Mouse (Mus musculus): ENCODE data around the gene Fam171a1. TPM values are rescaled to one million over a fixed set of nuclear protein-coding genes. Genes with fewer than 3 reads are reported as not detected.

Fam171a1 gene
- polyA plus RNA-seq, 1 experiment from 2014 or later: 32.8 TPM

GRCm38 (mm10) chr2:3273349-3273748 is 159.3 kb downstream of the Fam171a1 start:
- H3K9me3 ChIP-seq (replicated peaks): no peaks in the 10 kb centered on the region
- H3K4me1 ChIP-seq (replicated peaks): peaks cover 11% of the 10 kb centered on the region
- WGBS: 76% methylated on average over 2 of the region's 2 CpGs
- no peaks in the 10 kb centered on the region for H3K27me3 ChIP-seq (replicated peaks)
- H3K27ac ChIP-seq (ENCODE audit: poor library complexity, severe bottlenecking): no peak overlapping the region
- no peaks in the 10 kb centered on the region for H3K36me3 ChIP-seq
- no peak for ATAC-seq (ENCODE audit: insufficient number of reproducible peaks, low FRiP score)
- no peak overlapping the region for H3K9ac ChIP-seq
- H3K4me3 ChIP-seq: no peak overlapping the region
- no peak overlapping the region for H3K4me2 ChIP-seq

GRCm38 (mm10) chr2:3276106-3276505 is 162.1 kb downstream of the Fam171a1 start:
- no peak overlapping the region for H3K27ac ChIP-seq (ENCODE audit: poor library complexity, severe bottlenecking)
- 76% methylated on average over 2 of the region's 2 CpGs for WGBS
- H3K9ac ChIP-seq: no peak overlapping the region
- no peaks in the 10 kb centered on the region for H3K36me3 ChIP-seq
- no peaks in the 10 kb centered on the region for H3K27me3 ChIP-seq (replicated peaks)
- no peak overlapping the region for H3K4me2 ChIP-seq
- no peak overlapping the region for H3K4me3 ChIP-seq
- H3K4me1 ChIP-seq (replicated peaks): peaks cover 7% of the 10 kb centered on the region
- no peak for ATAC-seq (ENCODE audit: insufficient number of reproducible peaks, low FRiP score)
- no peaks in the 10 kb centered on the region for H3K9me3 ChIP-seq (replicated peaks)

Small RNAs within 50 kb of the gene (microRNA-seq; reads per million reads assigned to microRNA genes)
- not detected for gene Gm27306

Other genes starting within 250 kb of the Fam171a1 start
- 36.1 and 36.5 TPM in 2 replicates for gene Nmt2, start 170.0 kb downstream of the Fam171a1 start, polyA plus RNA-seq (2016; fragmentation: Nextera tagmentation; extraction: Ambion mirVana)
- 12.6 and 13.7 TPM in 2 replicates for gene Rpp38, start 218.4 kb downstream of the Fam171a1 start, polyA plus RNA-seq (2016; fragmentation: Nextera tagmentation; extraction: Ambion mirVana)
- gene Acbd7, start 221.9 kb downstream of the Fam171a1 start, polyA plus RNA-seq (2016; fragmentation: Nextera tagmentation; extraction: Ambion mirVana): 0.53 and 0.72 TPM in 2 replicates

Data from heart, embryonic 12.5 days (tissue).